Mouse (Mus musculus) hindbrain, embryonic 11.5 days (tissue): ENCODE results near the gene Dusp12. TPM values are rescaled to one million over a fixed set of nuclear protein-coding genes. Genes with fewer than 3 reads are reported as not detected.

Experiments used
- ATAC-seq: fragments of 200-750 bp; cut with Nextera tagmentation; 2 replicates; pipeline ENCODE4 v1.8.0; 2017; ENCODE audit warnings: mild to moderate bottlenecking, moderate TSS enrichment, moderate library complexity; ENCODE audit not compliant: low FRiP score
- DNase-seq: peaks from one replicate; pipeline ENCODE4 v3.0.0-alpha.2; 2015; ENCODE audit warnings: low spot score
- H3K27ac ChIP-seq: fragments of 300-500 bp; sonication (generic); 2 replicates; pipeline ENCODE4 v1.5.1; 2014; ENCODE audit warnings: mild to moderate bottlenecking, low read depth, low read length
- H3K27me3 ChIP-seq: fragments of 300-500 bp; sonication (generic); 2 replicates; pipeline ENCODE4 v1.6.1; 2014; ENCODE audit warnings: mild to moderate bottlenecking, low read length, moderate library complexity, mixed read lengths; ENCODE audit not compliant: control insufficient read depth, insufficient read depth
- H3K36me3 ChIP-seq: fragments of 300-500 bp; sonication (generic); 2 replicates; pipeline ENCODE4 v1.6.1; 2014; ENCODE audit warnings: mild to moderate bottlenecking, low read length, moderate library complexity, mixed read lengths; ENCODE audit not compliant: control insufficient read depth, insufficient read depth
- H3K4me1 ChIP-seq: fragments of 300-500 bp; sonication (generic); replicated peaks from 2 replicates; pipeline ENCODE4 v1.6.1; 2014; ENCODE audit warnings: low read length, mixed read lengths; ENCODE audit not compliant: control insufficient read depth, insufficient read depth
- H3K4me2 ChIP-seq: fragments of 300-500 bp; sonication (generic); replicated peaks from 2 replicates; pipeline ENCODE4 v1.6.1; 2014; ENCODE audit warnings: mild to moderate bottlenecking, low read depth, low read length
- H3K4me3 ChIP-seq: fragments of 300-500 bp; sonication (generic); 2 replicates; pipeline ENCODE4 v1.5.1; 2014; ENCODE audit warnings: low read depth, low read length
- H3K9ac ChIP-seq: fragments of 300-500 bp; sonication (generic); 2 replicates; pipeline ENCODE4 v1.6.1; 2014; ENCODE audit warnings: low read depth, low read length
- H3K9me3 ChIP-seq: fragments of 300-500 bp; sonication (generic); 2 replicates; pipeline ENCODE4 v1.6.1; 2016; ENCODE audit warnings: low read length; ENCODE audit not compliant: control insufficient read depth
- WGBS: fragments of 180-500 bp; shearing (Covaris S2); extraction: QIAGEN DNeasy Blood & Tissue Kit; methylation state at CpG from one replicate; pipeline ENCODE4 v1.1.7; 2014; 5-methylcytosine and 5-hydroxymethylcytosine counted together
- polyA plus RNA-seq: library from polyadenylated mRNA; unstranded; fragments of >200 nt; fragmentation: Nextera tagmentation; extraction: Ambion mirVana; gene quantifications from 2 replicates; pipeline ENCODE4 v1.2.1, GENCODE M21; 2014

Dusp12 gene
- polyA plus RNA-seq, 1 experiment from 2014 or later, result 33.2 TPM

DNA sequence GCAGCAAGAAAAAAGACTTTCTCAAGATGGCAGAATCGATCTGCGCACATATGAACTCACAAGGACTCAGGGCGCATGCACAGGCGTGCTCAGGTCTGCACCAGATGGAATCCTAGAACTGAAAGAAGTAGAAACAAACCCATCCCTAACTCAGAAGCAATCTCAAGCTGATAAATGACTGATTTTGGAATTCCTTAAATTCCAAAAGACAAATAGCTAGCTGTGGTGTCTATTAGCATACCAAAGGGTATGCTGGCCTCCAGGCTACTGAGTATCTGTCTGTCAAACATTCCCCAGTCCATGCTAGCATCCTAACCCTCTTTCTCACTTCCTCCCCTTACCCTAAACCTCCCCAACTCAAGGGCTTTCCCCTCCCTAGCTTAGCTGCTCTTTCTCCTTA is 4.0 kb upstream of the Dusp12 start:
- Histone ChIP-seq H3K36me3 (no peaks in the 10 kb centered on the region), H3K9me3 (no peaks in the 10 kb centered on the region), H3K27ac (no peak overlapping the region), H3K4me3 (no peak overlapping the region), H3K4me2 (no peak overlapping the region), H3K27me3 (no peaks in the 10 kb centered on the region), H3K4me1 (no peaks in the 10 kb centered on the region), H3K9ac (no peak overlapping the region)
- ATAC-seq (no peak), DNase-seq (no peak)
- 62% methylated on average over 4 of the region's 4 CpGs for WGBS

DNA sequence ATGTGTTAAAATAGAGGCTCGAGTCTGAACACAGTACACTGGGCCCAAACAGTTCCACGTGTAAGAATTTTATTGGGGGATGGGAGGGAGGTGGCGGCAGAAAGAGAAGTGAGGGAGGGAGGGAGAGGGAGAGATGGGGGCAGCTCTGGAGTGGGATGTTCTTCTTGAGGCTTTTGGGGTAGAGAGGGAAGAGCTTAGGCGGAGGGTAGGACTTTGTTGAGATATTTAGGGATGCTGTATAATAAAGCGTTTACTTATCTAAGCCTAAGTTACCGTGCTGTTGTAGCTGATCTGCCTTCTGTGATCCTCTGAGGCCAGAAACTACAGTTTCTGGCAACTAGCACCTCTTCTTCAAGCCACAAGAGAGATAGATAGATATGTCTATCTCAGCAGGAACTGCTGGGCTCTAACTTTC is 711 bp upstream of the Dusp12 start:
- 62% methylated on average over 6 of the region's 6 CpGs for WGBS
- DNase-seq, result no peak
- ATAC-seq, result no peak

DNA sequence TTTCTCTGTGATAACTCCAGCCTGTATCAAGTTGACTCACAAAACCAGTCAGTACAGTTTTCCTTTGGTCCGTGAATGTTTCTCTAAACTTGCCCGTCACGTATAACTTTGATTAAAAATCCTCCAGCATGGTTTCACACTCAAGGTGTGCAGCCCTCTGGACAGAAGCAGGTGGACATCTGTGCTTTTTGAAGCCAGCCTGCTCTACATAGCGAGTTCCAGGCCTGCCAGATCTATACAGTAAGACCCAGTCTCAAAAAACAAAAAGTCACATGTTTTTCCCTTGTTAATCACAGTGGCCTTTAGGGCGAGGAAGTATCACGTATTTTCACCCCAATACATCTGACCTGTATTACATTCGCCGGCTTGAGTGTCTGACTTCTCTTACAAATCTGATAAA is 950 bp downstream of the Dusp12 start:
- H3K27me3 ChIP-seq, result no peaks in the 10 kb centered on the region
- H3K9ac ChIP-seq, result peak overlapping the region; percentile 87; the same call in 1 of the 2 replicates
- ATAC-seq (peak; percentile 26; the same call in 1 of the 2 replicates), DNase-seq (no peak)
- H3K4me1 ChIP-seq, result no peaks in the 10 kb centered on the region
- peak overlapping the region; percentile 96 for H3K4me3 ChIP-seq
- 0 out of 2 replicates have a peak overlapping the region, but pooled peaks have one; percentile 70 for H3K27ac ChIP-seq
- peak overlapping the region; percentile 77 for H3K4me2 ChIP-seq
- no peaks in the 10 kb centered on the region for H3K36me3 ChIP-seq
- 31% methylated on average over 8 of the region's 8 CpGs for WGBS
- no peaks in the 10 kb centered on the region for H3K9me3 ChIP-seq

More for the DNA sequence above, 711 bp upstream of the Dusp12 start:
- Histone ChIP-seq H3K27ac (no peak overlapping the region), H3K36me3 (no peaks in the 10 kb centered on the region), H3K4me3 (no peak overlapping the region), H3K27me3 (no peaks in the 10 kb centered on the region), H3K9me3 (no peaks in the 10 kb centered on the region), H3K4me2 (no peak overlapping the region), H3K9ac (no peak overlapping the region), H3K4me1 (no peaks in the 10 kb centered on the region)

DNA sequence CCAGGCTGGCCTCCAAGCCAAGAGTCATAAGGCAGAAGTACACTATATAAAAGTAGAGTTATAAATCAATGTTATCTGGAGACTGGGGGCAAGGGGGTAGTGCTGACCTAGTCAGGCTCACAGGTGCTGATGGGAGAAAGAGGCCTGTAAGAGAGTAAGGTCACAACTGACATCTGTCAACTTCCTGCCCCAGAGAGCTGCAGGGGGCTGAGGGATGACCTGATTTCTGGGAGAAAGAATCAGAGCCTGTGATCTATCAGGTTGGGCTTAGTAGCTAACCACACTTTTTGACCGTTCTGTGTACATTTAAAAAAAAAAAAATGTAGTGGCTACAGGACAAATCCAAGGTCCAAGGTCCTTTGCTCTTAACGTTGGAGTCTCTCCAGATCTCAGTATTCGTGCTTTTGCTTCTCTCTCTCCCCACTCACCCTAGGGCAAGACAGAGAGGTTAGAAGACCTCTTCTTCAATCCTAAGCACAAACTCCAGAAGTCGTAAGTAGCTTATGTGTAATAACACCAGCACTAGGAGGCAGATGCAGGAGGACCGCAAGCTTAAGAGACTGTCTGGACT is 2.3 kb downstream of the Dusp12 start:
- H3K4me3 ChIP-seq, result no peak overlapping the region
- ATAC-seq, result no peak
- H3K4me2 ChIP-seq, result no peak overlapping the region
- no peak overlapping the region for H3K27ac ChIP-seq
- no peak for DNase-seq
- H3K9ac ChIP-seq, result no peak overlapping the region
- no peaks in the 10 kb centered on the region for H3K9me3 ChIP-seq
- WGBS, result 85% methylated on average over 5 of the region's 5 CpGs
- H3K27me3 ChIP-seq, result no peaks in the 10 kb centered on the region
- no peaks in the 10 kb centered on the region for H3K36me3 ChIP-seq
- H3K4me1 ChIP-seq, result no peaks in the 10 kb centered on the region

DNA sequence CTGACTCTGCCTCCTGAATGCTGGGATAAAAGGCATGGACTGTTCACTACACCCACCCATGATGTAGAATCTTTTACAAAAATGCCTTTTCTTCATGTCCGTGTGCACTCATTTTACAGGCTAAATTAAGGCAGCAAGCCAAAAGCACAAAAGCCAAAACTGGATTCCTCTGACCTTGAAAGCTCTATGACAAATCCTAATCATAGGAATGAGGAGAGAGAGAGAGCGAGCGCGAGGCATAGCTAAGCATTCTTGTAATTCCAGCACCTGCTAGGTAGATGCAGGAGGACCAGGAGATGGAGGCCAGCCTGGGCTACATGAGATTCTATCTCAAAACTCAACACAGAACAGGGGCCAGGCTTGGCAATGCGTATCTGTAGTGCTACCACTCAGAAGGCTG is 8.4 kb downstream of the Dusp12 start:
- ATAC-seq (no peak), DNase-seq (no peak)
- 96% methylated on average over 5 of the region's 5 CpGs for WGBS
- Histone ChIP-seq H3K27ac (no peak overlapping the region), H3K36me3 (no peaks in the 10 kb centered on the region), H3K4me2 (no peak overlapping the region), H3K9me3 (no peaks in the 10 kb centered on the region), H3K4me1 (no peaks in the 10 kb centered on the region), H3K4me3 (no peak overlapping the region), H3K9ac (no peak overlapping the region), H3K27me3 (no peaks in the 10 kb centered on the region)

DNA sequence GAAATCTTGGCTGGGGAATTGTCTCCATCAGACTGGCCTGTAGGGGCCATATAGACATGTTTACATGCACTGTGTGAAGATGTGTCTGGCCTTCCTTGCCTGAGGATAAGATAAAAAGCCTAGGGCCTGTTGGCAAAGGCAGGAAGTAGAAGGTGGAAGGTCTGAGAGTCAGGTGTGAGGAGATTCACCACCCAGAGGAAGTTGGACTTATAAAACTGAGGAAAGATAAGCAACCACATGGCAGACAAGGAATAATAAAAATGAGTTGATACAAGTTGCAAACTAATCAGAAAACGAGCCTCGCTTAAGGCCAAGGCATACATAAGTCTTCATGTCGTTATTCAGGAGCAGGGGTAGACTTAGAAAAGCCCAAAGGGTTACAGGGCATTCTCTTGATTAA is 9.7 kb downstream of the Dusp12 start:
- no peak overlapping the region for H3K4me2 ChIP-seq
- no peak overlapping the region for H3K4me3 ChIP-seq
- H3K27me3 ChIP-seq, result no peaks in the 10 kb centered on the region
- no peaks in the 10 kb centered on the region for H3K36me3 ChIP-seq
- no peak overlapping the region for H3K27ac ChIP-seq
- H3K9ac ChIP-seq, result no peak overlapping the region
- H3K9me3 ChIP-seq, result no peaks in the 10 kb centered on the region
- 86% methylated on average over 3 of the region's 3 CpGs for WGBS
- DNase-seq, result no peak
- no peak for ATAC-seq
- H3K4me1 ChIP-seq, result no peaks in the 10 kb centered on the region

DNA sequence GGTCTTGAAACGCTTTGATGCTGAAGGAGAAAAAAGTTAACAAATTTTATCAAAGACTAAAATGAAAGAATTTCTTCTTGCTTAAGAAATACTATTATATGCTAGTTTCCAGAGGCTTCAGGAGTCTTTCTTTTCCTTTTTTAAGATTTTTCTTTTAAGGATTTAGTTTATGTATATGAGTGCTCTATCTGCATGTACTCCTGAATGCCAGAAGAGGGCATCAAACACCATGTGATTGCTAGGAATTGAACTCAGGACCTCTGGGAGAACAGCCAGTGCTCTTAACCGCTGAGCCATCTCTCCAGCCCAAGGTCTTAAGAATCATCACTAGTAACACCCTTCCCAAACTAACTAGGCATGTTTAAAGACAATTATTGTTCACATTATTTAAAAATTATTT is 13.4 kb downstream of the Dusp12 start:
- Histone ChIP-seq H3K9me3 (no peaks in the 10 kb centered on the region), H3K4me3 (no peak overlapping the region), H3K4me2 (no peak overlapping the region), H3K27ac (no peak overlapping the region), H3K27me3 (no peaks in the 10 kb centered on the region), H3K36me3 (no peaks in the 10 kb centered on the region), H3K4me1 (no peaks in the 10 kb centered on the region), H3K9ac (no peak overlapping the region)
- ATAC-seq (no peak), DNase-seq (no peak)
- WGBS, result 98% methylated on average over 2 of the region's 2 CpGs

GRCm38 (mm10) chr1:170871402-170871801 is 13.9 kb downstream of the Dusp12 start:
- no peaks in the 10 kb centered on the region for H3K27me3 ChIP-seq
- H3K36me3 ChIP-seq, result no peaks in the 10 kb centered on the region
- 92% methylated on average over 6 of the region's 6 CpGs for WGBS
- no peaks in the 10 kb centered on the region for H3K9me3 ChIP-seq
- no peak overlapping the region for H3K4me3 ChIP-seq
- H3K9ac ChIP-seq, result no peak overlapping the region
- no peak overlapping the region for H3K4me2 ChIP-seq
- no peaks in the 10 kb centered on the region for H3K4me1 ChIP-seq
- ATAC-seq, result no peak
- DNase-seq, result no peak
- no peak overlapping the region for H3K27ac ChIP-seq

- DNase-seq (no peak), ATAC-seq (peak; percentile 48)
- Histone ChIP-seq H3K9me3 (no peaks in the 10 kb centered on the region), H3K27me3 (no peaks in the 10 kb centered on the region), H3K9ac (peak overlapping the region; percentile 53; the same call in 1 of the 2 replicates), H3K4me2 (peak overlapping the region; percentile 64), H3K27ac (no peak overlapping the region), H3K4me3 (peak overlapping the region; percentile 82), H3K36me3 (no peaks in the 10 kb centered on the region), H3K4me1 (no peaks in the 10 kb centered on the region)
- 20% methylated on average over 14 of the region's 14 CpGs for whole genome bisulfite sequencing
Measured at GRCm38 (mm10) chr1:170868905-170869283, 16.4 kb downstream of the Dusp12 start.
